Mouse (Mus musculus): Measurements from ENCODE around the gene Npc1l1. TPM values are rescaled to one million over a fixed set of nuclear protein-coding genes. Genes with fewer than 3 reads are reported as not detected.
A peak's percentile ranks its signal among the peaks of the same experiment; 100 is the strongest.
"Not testable (repeated sequence)": the region's sequence is repeated elsewhere in the genome, so short reads cannot be mapped to it uniquely, and the experiment has no call there.

Gene Npc1l1
- polyA plus RNA-seq, 1 experiment from 2014 or later = 1.5 TPM

DNA sequence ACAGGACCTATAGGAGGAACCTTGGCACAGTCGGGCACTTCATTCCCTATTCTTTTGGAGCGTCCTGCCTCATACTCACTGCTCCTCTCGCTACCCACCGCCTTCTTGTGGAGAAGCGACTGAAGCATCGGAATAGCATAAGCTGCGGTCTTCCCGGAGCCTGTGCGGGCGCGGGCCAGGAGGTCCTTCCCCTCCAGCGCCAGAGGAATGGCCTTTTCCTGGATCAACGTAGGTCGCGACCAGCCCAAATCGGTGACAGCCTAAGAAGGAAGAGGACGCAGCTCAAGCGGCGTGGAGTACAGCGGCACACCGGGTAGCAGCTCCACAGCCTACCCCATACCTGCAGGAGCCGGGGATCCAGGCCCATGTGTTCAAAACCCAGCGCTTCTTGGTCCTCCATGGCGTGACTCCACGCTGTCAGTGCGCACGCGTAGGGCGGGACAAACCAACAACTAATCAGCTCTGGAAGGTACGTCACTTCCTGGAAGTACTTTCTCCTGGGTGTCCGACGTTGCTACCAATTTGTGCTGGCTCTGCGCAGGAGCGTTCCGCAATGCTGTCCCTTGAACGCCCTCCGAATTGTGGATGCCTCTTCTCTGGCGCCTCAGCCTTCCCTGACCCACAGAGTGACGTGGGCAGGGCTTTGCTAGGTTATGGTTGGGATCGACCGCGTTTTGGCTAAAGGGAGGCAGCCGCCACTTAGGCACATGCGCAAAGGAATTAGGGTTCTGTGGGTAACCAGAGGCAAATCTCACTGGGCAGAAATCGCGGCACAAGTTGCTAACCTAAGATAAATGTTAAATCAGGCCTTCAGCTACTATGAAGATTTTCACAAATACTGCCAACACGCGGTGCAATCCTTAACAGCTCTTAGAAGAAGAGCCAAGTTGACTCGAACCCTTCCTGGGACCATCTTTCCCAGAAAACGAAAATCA is 37.6 kb upstream of the Npc1l1 start, which contains the start of gene Ddx56:
Gene Ddx56, minus strand, starts transcription at position 453 of the 935 bp plus-strand sequence.
- Histone ChIP-seq H3K27ac (replicated peaks) (peak within 1 kb of the TSS; percentile 96), H3K36me3 (ENCODE audit: control insufficient read depth, insufficient read depth, low read length) (peaks cover 28% of the 10 kb centered on the region), H3K27me3 (ENCODE audit: control insufficient read depth, insufficient read depth, low read length) (no peaks in the 10 kb centered on the region), H3K4me1 (replicated peaks; ENCODE audit: control insufficient read depth, insufficient read depth) (peaks cover 3% of the 10 kb centered on the region; the same call in 1 of the 2 replicates), H3K4me3 (ENCODE audit: low read depth, low read length) (peak within 1 kb of the TSS; percentile 82), H3K4me2 (replicated peaks; ENCODE audit: low read depth) (peak within 1 kb of the TSS; percentile 86), H3K9ac (ENCODE audit: low read length) (peak within 1 kb of the TSS; percentile 86), H3K9me3 (ENCODE audit: control insufficient read depth, low read length) (no peaks in the 10 kb centered on the region)
- peak; percentile 92 for DNase-seq (ENCODE audit: low spot score)
- no peak for TF ChIP-seq CTCF (IDR thresholded peaks at IDR 0.05; ENCODE audit: low read depth)
- no peak for TF ChIP-seq EP300 (optimal IDR thresholded peaks at IDR 0.05)
- peak; percentile 97 for ATAC-seq (ENCODE audit: low FRiP score, low TSS enrichment)
- WGBS = 3% methylated on average over 50 of the region's 50 CpGs

DNA sequence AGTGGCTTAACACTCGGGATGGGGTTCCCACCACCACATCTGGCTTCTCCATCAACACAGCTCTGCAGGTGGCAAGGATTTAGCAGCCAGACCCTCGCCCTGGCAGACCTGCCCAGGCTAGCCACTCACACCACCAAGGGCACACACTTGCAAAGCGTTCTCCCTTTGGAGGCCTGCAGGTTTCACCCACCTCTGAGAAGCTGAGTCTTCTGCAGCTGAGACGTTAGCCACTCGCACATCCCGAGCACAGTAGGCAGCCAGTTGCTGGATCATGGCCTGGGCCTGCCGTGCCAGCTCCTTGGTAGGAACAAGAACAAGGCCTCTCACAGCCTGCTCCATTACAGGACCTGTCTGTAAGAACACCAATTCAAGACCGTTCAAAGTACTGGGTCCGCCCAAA is 36.7 kb upstream of the Npc1l1 start:
- H3K4me1 ChIP-seq (replicated peaks; ENCODE audit: control insufficient read depth, insufficient read depth) = peaks cover 3% of the 10 kb centered on the region; the same call in 1 of the 2 replicates
- no peaks in the 10 kb centered on the region for H3K27me3 ChIP-seq (ENCODE audit: control insufficient read depth, insufficient read depth, low read length)
- H3K36me3 ChIP-seq (ENCODE audit: control insufficient read depth, insufficient read depth, low read length) = peaks cover 35% of the 10 kb centered on the region
- H3K4me3 ChIP-seq (ENCODE audit: low read depth, low read length) = peak overlapping the region; percentile 82
- H3K9me3 ChIP-seq (ENCODE audit: control insufficient read depth, low read length) = no peaks in the 10 kb centered on the region
- H3K9ac ChIP-seq (ENCODE audit: low read length) = peak overlapping the region; percentile 86
- TF ChIP-seq CTCF (IDR thresholded peaks at IDR 0.05; ENCODE audit: low read depth) = no peak
- no peak for TF ChIP-seq EP300 (optimal IDR thresholded peaks at IDR 0.05)
- no peak overlapping the region for H3K27ac ChIP-seq (replicated peaks)
- no peak for ATAC-seq (ENCODE audit: low FRiP score, low TSS enrichment)
- WGBS = 63% methylated on average over 9 of the region's 9 CpGs
- DNase-seq (ENCODE audit: low spot score) = no peak
- H3K4me2 ChIP-seq (replicated peaks; ENCODE audit: low read depth) = peak overlapping the region; percentile 86

DNA sequence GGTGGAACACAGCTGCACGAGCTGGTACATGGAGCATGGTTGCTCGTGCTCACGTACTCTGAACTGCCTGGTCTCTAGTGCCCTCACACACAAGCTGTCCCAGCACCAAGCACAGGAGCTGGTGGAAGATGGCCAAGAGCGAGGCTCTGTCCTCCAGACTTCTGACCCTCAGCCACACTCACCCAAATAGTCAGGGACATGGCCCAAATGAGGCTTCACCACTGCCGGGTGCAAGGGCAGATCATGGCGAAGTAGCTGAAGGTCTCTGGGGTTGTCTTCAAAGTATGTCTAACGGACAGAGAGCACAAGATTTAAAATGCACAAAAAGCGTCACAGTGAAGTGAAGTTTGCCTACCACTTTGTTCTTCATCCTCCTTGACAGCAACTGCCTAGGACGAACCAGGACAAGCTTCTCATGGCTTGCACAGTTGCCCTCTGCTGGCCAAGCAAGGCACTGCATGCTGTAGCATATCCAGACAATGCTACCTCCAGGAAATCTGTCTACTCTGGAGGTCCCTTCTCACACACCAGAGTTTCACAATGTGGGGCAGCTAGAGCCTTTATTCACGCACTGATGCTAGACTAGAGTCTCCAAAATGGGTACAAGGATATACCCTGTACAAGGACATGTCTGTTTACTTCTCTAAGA is 31.6 kb upstream of the Npc1l1 start:
- Histone ChIP-seq H3K4me3 (ENCODE audit: low read depth, low read length) (no peak overlapping the region), H3K4me1 (replicated peaks; ENCODE audit: control insufficient read depth, insufficient read depth) (no peaks in the 10 kb centered on the region), H3K36me3 (ENCODE audit: control insufficient read depth, insufficient read depth, low read length) (peaks cover 51% of the 10 kb centered on the region), H3K9me3 (ENCODE audit: control insufficient read depth, low read length) (no peaks in the 10 kb centered on the region), H3K27ac (replicated peaks) (no peak overlapping the region), H3K4me2 (replicated peaks; ENCODE audit: low read depth) (no peak overlapping the region), H3K9ac (ENCODE audit: low read length) (no peak overlapping the region), H3K27me3 (ENCODE audit: control insufficient read depth, insufficient read depth, low read length) (no peaks in the 10 kb centered on the region)
- ATAC-seq (ENCODE audit: low FRiP score, low TSS enrichment) (peak; percentile 34; the same call in 1 of the 2 replicates), DNase-seq (ENCODE audit: low spot score) (peak; percentile 83)
- WGBS = 77% methylated on average over 10 of the region's 10 CpGs
- TF ChIP-seq CTCF (IDR thresholded peaks at IDR 0.05; ENCODE audit: low read depth) (peak; percentile 97), EP300 (optimal IDR thresholded peaks at IDR 0.05) (no peak)

DNA sequence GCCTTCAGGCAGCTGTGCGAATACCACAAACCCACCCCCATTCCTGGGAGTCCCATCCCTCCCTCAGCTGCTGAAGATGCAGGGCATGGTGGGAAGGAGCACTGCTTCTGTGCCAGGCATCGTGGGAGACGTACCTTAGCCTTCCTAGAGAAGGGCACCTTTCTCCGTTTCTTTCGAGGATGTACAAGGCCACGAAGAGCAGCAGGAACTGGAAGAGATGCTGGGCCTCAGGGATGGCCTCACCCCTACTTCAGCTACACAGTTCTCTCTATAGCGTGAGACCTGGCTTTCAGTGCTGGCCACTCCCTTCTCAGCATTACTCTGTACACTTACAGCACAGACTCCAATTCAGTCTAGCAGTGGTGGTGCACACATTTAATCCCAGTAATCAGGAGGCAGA is 29.5 kb upstream of the Npc1l1 start:
- no peak overlapping the region for H3K4me2 ChIP-seq (replicated peaks; ENCODE audit: low read depth)
- H3K4me3 ChIP-seq (ENCODE audit: low read depth, low read length) = no peak overlapping the region
- H3K9me3 ChIP-seq (ENCODE audit: control insufficient read depth, low read length) = no peaks in the 10 kb centered on the region
- H3K27ac ChIP-seq (replicated peaks) = no peak overlapping the region
- no peaks in the 10 kb centered on the region for H3K27me3 ChIP-seq (ENCODE audit: control insufficient read depth, insufficient read depth, low read length)
- H3K4me1 ChIP-seq (replicated peaks; ENCODE audit: control insufficient read depth, insufficient read depth) = no peaks in the 10 kb centered on the region
- DNase-seq (ENCODE audit: low spot score) (no peak), ATAC-seq (ENCODE audit: low FRiP score, low TSS enrichment) (no peak)
- peaks cover 38% of the 10 kb centered on the region for H3K36me3 ChIP-seq (ENCODE audit: control insufficient read depth, insufficient read depth, low read length)
- no peak for TF ChIP-seq EP300 (optimal IDR thresholded peaks at IDR 0.05)
- TF ChIP-seq CTCF (IDR thresholded peaks at IDR 0.05; ENCODE audit: low read depth) = no peak
- 93% methylated on average over 7 of the region's 7 CpGs for WGBS
- no peak overlapping the region for H3K9ac ChIP-seq (ENCODE audit: low read length)

DNA sequence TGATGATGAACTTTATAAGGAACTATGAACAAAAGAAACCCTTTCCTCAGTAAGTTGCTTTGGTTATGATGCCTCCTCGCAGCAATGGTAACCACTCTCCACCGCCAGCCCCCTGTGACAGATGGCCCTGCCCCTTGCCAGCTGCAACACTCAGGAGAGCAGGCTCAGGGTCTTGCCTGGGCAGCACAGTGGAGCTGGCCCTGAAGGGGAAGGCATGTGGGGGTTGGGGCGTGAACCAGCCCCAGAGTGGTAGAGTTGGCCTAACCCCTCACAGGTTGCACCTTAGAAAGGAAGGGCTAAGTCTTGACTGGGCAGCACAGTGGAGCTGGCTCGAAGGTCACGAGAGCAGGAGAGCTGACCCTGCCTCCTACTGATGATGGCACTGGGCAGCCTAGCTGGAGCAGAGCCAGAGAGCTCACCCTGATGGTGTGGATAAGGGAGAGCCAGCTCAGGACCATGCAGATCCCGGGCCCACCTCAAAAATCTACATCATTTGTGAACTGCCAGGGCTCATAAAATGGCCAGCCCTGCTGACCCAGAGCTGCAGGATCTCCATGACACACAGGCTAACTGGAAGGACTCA is 26.6 kb upstream of the Npc1l1 start:
- 70% methylated on average over 6 of the region's 6 CpGs for WGBS
- Histone ChIP-seq H3K27me3 (ENCODE audit: control insufficient read depth, insufficient read depth, low read length) (no peaks in the 10 kb centered on the region), H3K9ac (ENCODE audit: low read length) (no peak overlapping the region), H3K27ac (replicated peaks) (no peak overlapping the region), H3K4me1 (replicated peaks; ENCODE audit: control insufficient read depth, insufficient read depth) (no peaks in the 10 kb centered on the region), H3K36me3 (ENCODE audit: control insufficient read depth, insufficient read depth, low read length) (peaks cover 21% of the 10 kb centered on the region), H3K4me2 (replicated peaks; ENCODE audit: low read depth) (no peak overlapping the region), H3K9me3 (ENCODE audit: control insufficient read depth, low read length) (no peaks in the 10 kb centered on the region), H3K4me3 (ENCODE audit: low read depth, low read length) (no peak overlapping the region)
- ATAC-seq (ENCODE audit: low FRiP score, low TSS enrichment) (no peak; the same call in 1 of the 2 replicates), DNase-seq (ENCODE audit: low spot score) (no peak)
- no peak for TF ChIP-seq EP300 (optimal IDR thresholded peaks at IDR 0.05)
- no peak for TF ChIP-seq CTCF (IDR thresholded peaks at IDR 0.05; ENCODE audit: low read depth)

DNA sequence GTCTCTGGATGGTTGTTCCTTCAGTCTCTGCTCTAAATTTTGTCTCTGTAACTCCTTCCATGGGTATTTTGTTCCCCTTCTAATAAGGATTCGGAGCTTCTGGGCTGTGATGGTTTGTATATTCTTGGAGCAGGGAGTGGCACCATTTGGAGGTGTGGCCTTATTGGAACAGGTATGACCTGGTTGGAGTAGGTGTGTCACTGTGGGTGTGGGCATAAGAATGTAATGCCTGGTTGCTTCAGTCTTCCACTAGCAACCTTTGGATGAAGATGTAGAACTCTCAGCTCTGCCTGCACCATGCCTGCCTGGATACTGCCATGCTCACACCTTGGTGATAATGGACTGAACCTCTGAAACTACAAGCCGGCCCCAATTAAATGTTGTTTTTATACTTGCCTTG is 24.7 kb upstream of the Npc1l1 start:
- peak; percentile 59 for ATAC-seq (ENCODE audit: low FRiP score, low TSS enrichment)
- H3K27ac ChIP-seq (replicated peaks); H3K4me1 ChIP-seq (replicated peaks; ENCODE audit: control insufficient read depth, insufficient read depth); H3K4me3 ChIP-seq (ENCODE audit: low read depth, low read length); H3K9me3 ChIP-seq (ENCODE audit: control insufficient read depth, low read length); H3K4me2 ChIP-seq (replicated peaks; ENCODE audit: low read depth); H3K9ac ChIP-seq (ENCODE audit: low read length); H3K27me3 ChIP-seq (ENCODE audit: control insufficient read depth, insufficient read depth, low read length): not testable (repeated sequence)
- 75% methylated on average over 2 of the region's 2 CpGs for WGBS
- peaks cover 16% of the 10 kb centered on the region for H3K36me3 ChIP-seq (ENCODE audit: control insufficient read depth, insufficient read depth, low read length)
- DNase-seq (ENCODE audit: low spot score) = peak; percentile 45
